Mouse (Mus musculus) testis, adult 2 months (tissue): ENCODE measurements around the gene Wasf1. TPM values are rescaled to one million over a fixed set of nuclear protein-coding genes. Genes with fewer than 3 reads are reported as not detected.
A peak's percentile ranks its signal among the peaks of the same experiment; 100 is the strongest.

Experiments used
- H3K27ac ChIP-seq: fragments of 200-500 bp; 2 replicates; pipeline ENCODE4 v1.5.1; 2012; ENCODE audit warnings: low read depth, low read length; ENCODE audit not compliant: control insufficient read depth, insufficient read depth
- H3K27me3 ChIP-seq: fragments of 200-500 bp; 2 replicates; pipeline ENCODE4 v1.6.1; 2012; ENCODE audit warnings: mild to moderate bottlenecking, low read length, moderate library complexity; ENCODE audit not compliant: control insufficient read depth, insufficient read depth
- H3K36me3 ChIP-seq: fragments of 200-500 bp; 2 replicates; pipeline ENCODE4 v1.6.1; 2012; ENCODE audit warnings: mild to moderate bottlenecking, low read length; ENCODE audit not compliant: control insufficient read depth, insufficient read depth
- H3K4me1 ChIP-seq: fragments of 200-500 bp; 2 replicates; pipeline ENCODE4 v1.6.1; 2012; ENCODE audit warnings: low read length; ENCODE audit not compliant: control insufficient read depth, insufficient read depth
- H3K4me3 ChIP-seq: fragments of 200-500 bp; 2 replicates; pipeline ENCODE4 v1.5.1; 2012; ENCODE audit warnings: low read depth, mild to moderate bottlenecking, low read length, moderate library complexity, mixed read lengths; ENCODE audit not compliant: control insufficient read depth
- CTCF ChIP-seq: fragments of 200-500 bp; IDR thresholded peaks from 2 replicates; pipeline ENCODE4 v1.5.1; 2012; ENCODE audit warnings: low read depth, mild to moderate bottlenecking, inconsistent platforms, low read length, moderate library complexity; ENCODE audit not compliant: control insufficient read depth, insufficient read depth, insufficient replicate concordance
- POLR2A ChIP-seq: fragments of 200-500 bp; IDR thresholded peaks from 2 replicates; pipeline ENCODE4 v1.6.1; 2012; ENCODE audit warnings: low read depth, mild to moderate bottlenecking, inconsistent platforms, low read length, moderate library complexity; ENCODE audit not compliant: control insufficient read depth
- polyA plus RNA-seq: library from polyadenylated mRNA; depleted of rRNA; stranded (reverse); fragments of >200 nt; gene quantifications from 2 replicates; pipeline ENCODE4 v1.2.3, GENCODE M21; 2012

Gene Wasf1
- polyA plus RNA-seq, 1 experiment, result 11.4 TPM

DNA sequence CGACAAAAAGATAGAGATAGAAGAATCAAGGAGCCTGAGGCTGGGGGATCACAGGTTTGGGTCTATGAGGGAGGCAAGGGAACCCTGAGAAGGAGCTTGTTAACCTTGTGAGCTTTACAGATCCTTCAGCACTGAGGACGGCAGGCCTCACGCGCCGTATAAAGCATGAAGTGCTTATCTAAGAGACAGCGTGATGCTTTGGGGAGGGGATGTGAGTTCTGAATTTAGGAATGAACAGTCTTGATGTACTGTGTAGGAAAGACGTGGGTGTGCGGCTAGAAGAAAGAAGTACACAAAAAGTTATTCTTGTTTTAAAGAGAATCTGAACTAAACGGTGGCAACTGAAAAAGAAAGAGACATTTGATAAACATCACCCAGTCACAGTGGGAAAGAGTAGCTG lies 3.3 kb upstream of the Wasf1 start:
- H3K36me3 ChIP-seq, result no peaks in the 10 kb centered on the region
- H3K27me3 ChIP-seq, result no peaks in the 10 kb centered on the region
- H3K4me1 ChIP-seq, result no peaks in the 10 kb centered on the region
- H3K4me3 ChIP-seq, result no peak overlapping the region
- no peak for TF ChIP-seq CTCF
- TF ChIP-seq POLR2A, result no peak
- no peak overlapping the region for H3K27ac ChIP-seq

- Histone ChIP-seq H3K36me3 (no peaks in the 10 kb centered on the region), H3K27me3 (no peaks in the 10 kb centered on the region), H3K4me3 (no peak overlapping the region), H3K4me1 (no peaks in the 10 kb centered on the region), H3K27ac (no peak overlapping the region)
- TF ChIP-seq POLR2A (no peak), CTCF (no peak)
These were observed 2.0 kb upstream of the Wasf1 start for GRCm38 (mm10) chr10:40881236-40881635.

DNA sequence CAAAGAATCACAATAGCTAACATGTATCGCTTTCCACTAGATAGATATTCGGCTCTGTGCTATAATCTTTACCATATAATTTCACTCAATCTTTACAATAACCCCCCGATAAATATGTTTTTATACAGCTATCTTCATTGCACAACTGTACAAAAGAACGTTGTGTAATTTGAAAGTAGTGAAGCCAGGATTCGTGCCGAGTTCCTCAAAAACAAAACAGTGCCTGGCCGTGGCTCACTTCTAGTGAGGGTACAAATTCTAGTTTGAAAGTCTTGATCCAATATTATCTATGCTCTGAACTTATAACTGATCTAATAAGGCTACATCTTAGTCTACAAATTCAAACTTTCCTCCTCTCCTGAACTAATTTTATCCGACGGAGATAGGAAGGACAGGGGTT lies 942 bp upstream of the Wasf1 start:
- TF ChIP-seq CTCF (no peak), POLR2A (no peak)
- Histone ChIP-seq H3K27ac (peak overlapping the region; percentile 95), H3K4me3 (peak overlapping the region; percentile 100), H3K27me3 (no peaks in the 10 kb centered on the region), H3K36me3 (no peaks in the 10 kb centered on the region), H3K4me1 (no peaks in the 10 kb centered on the region)

DNA sequence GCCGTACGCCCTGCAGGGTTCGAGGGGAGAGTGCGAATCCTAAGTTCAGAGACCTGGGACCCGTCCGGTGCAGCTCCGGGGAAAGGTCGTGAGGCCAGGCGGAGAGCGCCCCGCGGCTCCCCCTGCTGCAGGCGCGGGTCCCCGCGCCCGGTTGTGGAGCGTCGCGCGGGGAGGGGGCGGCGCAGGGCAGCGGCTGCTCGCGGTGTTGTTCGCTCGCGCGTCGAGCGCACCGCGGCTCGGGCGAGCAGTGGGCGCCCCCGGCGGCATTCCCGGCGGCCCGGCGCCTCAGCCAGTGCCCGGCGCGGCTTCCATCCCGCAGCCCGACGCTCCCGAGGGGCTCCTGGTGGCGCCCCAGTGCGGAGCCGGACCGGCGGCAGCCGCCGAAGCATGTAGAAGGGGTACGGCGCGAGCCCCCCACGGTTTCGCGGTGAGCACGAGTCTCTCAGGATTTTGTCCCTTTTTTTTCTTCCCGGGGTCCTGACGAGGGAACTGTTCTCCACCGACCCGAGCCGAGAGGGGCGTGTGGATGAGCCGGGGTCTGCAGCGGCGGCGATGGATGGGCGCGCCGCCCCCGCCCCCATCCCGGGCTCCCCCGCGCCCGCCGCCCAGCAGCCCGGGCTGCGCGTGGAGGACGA lies 486 bp downstream of the Wasf1 start:
- peak overlapping the region; percentile 89 for H3K4me3 ChIP-seq
- H3K4me1 ChIP-seq, result no peaks in the 10 kb centered on the region
- TF ChIP-seq CTCF (no peak), POLR2A (no peak)
- H3K27ac ChIP-seq, result peak overlapping the region; percentile 87
- H3K36me3 ChIP-seq, result no peaks in the 10 kb centered on the region
- no peaks in the 10 kb centered on the region for H3K27me3 ChIP-seq

GRCm38 (mm10) chr10:40884279-40884806 lies 1.1 kb downstream of the Wasf1 start:
- Histone ChIP-seq H3K27me3 (no peaks in the 10 kb centered on the region), H3K4me3 (peak overlapping the region; percentile 89), H3K36me3 (no peaks in the 10 kb centered on the region), H3K4me1 (no peaks in the 10 kb centered on the region), H3K27ac (no peak overlapping the region)
- TF ChIP-seq CTCF (no peak), POLR2A (no peak)

DNA sequence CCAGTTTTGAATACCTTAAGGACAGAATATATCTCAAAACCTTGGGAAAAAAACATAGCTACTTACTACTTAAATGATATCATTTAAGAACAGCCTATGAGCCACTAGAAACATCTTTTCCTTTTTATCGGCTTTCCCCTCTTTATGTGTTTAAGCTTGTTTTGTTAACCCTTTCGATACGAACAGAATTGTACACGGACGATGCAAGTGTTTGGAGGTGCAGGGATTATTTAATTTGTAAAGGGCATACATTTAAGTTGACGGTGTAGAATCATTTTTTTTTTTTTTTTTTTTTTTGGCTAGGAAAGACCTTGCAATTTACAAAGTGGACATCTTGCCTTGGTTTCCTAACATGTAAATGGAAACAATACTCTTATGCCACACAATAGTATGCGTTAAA lies 2.2 kb downstream of the Wasf1 start:
- no peak overlapping the region for H3K27ac ChIP-seq
- H3K4me3 ChIP-seq, result no peak overlapping the region
- no peak for TF ChIP-seq POLR2A
- TF ChIP-seq CTCF, result no peak
- H3K27me3 ChIP-seq, result no peaks in the 10 kb centered on the region
- no peaks in the 10 kb centered on the region for H3K4me1 ChIP-seq
- no peaks in the 10 kb centered on the region for H3K36me3 ChIP-seq

DNA sequence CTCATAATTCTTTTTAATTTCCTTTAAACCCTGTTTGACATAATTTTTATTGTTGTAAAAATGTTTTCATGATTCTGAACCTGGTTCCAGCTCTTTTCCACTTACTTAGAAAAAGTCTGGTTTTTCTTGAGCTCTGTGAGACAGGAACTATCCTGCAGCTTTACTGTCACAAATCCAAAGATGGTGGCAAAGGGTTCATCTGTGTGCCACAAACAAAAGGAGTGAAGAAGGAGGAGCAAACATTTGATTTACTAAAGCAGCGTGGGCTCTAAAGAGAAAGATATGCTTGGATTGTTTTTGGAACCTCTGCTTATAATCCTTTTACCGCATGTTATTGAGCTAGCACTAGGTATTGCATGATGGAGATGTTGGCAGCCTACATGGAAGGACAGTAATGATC lies 4.0 kb downstream of the Wasf1 start:
- H3K27ac ChIP-seq, result no peak overlapping the region

DNA sequence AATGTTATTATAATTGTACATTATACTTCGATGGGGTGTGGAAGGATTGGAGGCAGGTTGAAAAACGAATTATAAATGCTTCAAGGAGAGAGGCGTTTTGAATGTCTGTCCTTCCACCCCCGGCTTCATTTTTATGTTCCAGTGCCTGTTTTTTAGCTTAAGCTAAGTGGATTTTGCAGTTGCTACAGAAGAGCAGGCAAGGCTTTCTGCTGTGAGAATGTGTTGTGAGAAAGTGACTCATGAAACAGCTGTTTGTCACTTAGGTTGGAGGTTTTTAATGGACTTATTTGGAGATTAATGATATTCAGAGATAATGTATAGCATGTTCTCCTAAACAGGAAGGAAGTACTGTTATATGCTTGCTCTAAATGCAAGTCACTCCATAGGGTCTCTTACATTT lies 5.9 kb downstream of the Wasf1 start:
- Histone ChIP-seq H3K27me3 (no peaks in the 10 kb centered on the region), H3K27ac (no peak overlapping the region), H3K4me1 (no peaks in the 10 kb centered on the region), H3K4me3 (no peak overlapping the region), H3K36me3 (no peaks in the 10 kb centered on the region)
- TF ChIP-seq CTCF (no peak), POLR2A (no peak)

More for the DNA sequence above, 4.0 kb downstream of the Wasf1 start:
- H3K4me1 ChIP-seq, result no peaks in the 10 kb centered on the region
- no peak overlapping the region for H3K4me3 ChIP-seq
- TF ChIP-seq POLR2A (no peak), CTCF (no peak)
- no peaks in the 10 kb centered on the region for H3K27me3 ChIP-seq
- H3K36me3 ChIP-seq, result no peaks in the 10 kb centered on the region
